Mouse (Mus musculus): ENCODE results near the gene Hoxc9. TPM values are rescaled to one million over a fixed set of nuclear protein-coding genes. Genes with fewer than 3 reads are reported as not detected.

Hoxc9 gene
- polyA plus RNA-seq, 1 experiment from 2014 or later = 0.30 TPM

DNA sequence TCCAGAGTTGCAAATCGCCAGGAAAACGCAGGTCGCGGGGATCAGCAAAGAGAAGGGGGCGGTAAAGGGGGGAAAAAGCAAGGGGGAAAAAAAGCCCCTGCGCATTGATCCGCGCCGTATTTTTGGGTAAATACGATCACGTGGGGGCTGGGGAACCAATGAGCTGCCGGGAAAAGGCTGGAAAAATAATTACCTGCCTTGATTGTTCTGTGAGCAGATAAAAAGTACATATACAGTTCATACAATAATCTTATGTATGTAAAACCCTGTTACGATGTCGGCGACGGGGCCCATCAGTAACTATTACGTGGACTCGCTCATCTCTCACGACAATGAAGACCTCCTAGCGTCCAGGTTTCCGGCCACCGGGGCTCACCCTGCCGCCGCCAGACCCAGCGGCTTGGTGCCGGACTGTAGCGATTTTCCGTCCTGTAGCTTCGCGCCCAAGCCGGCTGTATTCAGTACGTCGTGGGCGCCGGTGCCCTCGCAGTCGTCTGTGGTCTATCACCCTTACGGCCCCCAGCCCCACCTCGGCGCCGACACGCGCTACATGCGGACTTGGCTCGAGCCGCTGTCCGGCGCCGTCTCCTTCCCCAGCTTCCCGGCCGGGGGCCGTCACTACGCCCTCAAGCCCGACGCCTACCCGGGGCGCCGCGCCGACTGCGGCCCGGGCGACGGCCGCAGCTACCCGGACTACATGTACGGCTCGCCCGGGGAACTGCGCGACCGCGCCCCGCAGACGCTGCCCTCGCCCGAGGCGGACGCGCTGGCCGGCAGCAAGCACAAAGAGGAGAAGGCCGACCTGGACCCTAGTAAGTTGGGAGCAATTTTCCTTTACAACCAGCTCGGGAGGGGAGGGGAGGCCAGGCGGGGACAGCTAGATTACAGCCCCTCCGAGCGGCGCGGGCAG, 5.4 kb downstream of the Hoxc9 start:
- H3K4me1 ChIP-seq (replicated peaks) = peaks cover 9% of the 10 kb centered on the region

DNA sequence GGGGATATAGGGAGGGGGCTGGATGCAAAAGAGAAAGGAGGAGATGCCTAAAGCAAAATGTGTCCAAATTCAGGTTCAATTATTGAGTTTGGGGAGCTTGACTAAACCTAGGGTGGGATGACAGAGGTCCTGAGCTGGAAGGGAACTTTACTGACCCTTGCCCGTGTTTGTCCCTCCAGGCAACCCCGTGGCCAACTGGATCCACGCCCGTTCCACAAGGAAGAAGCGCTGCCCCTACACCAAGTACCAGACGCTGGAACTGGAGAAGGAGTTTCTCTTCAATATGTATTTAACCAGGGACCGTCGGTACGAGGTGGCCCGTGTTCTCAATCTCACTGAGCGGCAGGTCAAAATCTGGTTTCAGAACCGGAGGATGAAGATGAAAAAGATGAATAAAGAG, 7.5 kb downstream of the Hoxc9 start:
- H3K27me3 ChIP-seq = peaks cover 97% of the 10 kb centered on the region

More for the DNA sequence above, 5.4 kb downstream of the Hoxc9 start:
- WGBS = under 1% methylated on average over 88 of the region's 88 CpGs
- H3K4me3 ChIP-seq = peak overlapping the region; percentile 15
- H3K27ac ChIP-seq (replicated peaks) = no peak overlapping the region
- H3K36me3 ChIP-seq = no peaks in the 10 kb centered on the region
- no peak overlapping the region for H3K9ac ChIP-seq
- peaks cover 91% of the 10 kb centered on the region for H3K27me3 ChIP-seq
- ATAC-seq (ENCODE audit: low FRiP score, low read depth) = no peak
- H3K4me2 ChIP-seq = peak overlapping the region; percentile 35
- H3K9me3 ChIP-seq = no peaks in the 10 kb centered on the region

DNA sequence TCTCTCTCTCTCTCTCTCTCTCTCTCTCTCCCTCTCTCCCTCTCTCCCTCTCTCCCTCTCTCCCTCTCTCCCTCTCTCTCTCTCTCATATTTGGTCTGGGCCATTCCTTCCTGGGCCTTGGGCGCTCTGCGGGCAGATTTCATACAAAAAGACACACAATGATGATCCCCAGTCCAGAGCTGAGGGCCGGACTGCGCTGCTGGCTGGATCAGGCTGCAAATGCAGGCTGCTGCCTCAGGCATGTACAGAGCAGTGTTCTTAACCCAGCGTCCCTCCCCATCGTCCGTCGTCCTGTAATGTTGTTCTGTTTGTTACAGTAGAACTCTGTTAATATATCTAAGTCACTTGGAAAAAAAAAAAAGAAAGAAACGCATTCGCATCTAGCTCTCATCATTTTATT, 8.3 kb downstream of the Hoxc9 start:
- H3K4me1 ChIP-seq (replicated peaks) = peaks cover 9% of the 10 kb centered on the region
- no peaks in the 10 kb centered on the region for H3K36me3 ChIP-seq
- H3K4me3 ChIP-seq = no peak overlapping the region
- ATAC-seq (ENCODE audit: low FRiP score, low read depth) = no peak
- H3K9me3 ChIP-seq = no peaks in the 10 kb centered on the region
- WGBS = under 1% methylated on average over 10 of the region's 10 CpGs
- no peak overlapping the region for H3K4me2 ChIP-seq
- peaks cover 97% of the 10 kb centered on the region for H3K27me3 ChIP-seq
- H3K9ac ChIP-seq = no peak overlapping the region
- no peak overlapping the region for H3K27ac ChIP-seq (replicated peaks)

More for the DNA sequence above, 7.5 kb downstream of the Hoxc9 start:
- no peak overlapping the region for H3K27ac ChIP-seq (replicated peaks)
- H3K4me2 ChIP-seq = no peak overlapping the region
- H3K9ac ChIP-seq = no peak overlapping the region
- 2% methylated on average over 12 of the region's 12 CpGs for WGBS
- H3K4me3 ChIP-seq = no peak overlapping the region
- H3K36me3 ChIP-seq = no peaks in the 10 kb centered on the region
- H3K4me1 ChIP-seq (replicated peaks) = peaks cover 9% of the 10 kb centered on the region
- H3K9me3 ChIP-seq = no peaks in the 10 kb centered on the region
- no peak for ATAC-seq (ENCODE audit: low FRiP score, low read depth)

DNA sequence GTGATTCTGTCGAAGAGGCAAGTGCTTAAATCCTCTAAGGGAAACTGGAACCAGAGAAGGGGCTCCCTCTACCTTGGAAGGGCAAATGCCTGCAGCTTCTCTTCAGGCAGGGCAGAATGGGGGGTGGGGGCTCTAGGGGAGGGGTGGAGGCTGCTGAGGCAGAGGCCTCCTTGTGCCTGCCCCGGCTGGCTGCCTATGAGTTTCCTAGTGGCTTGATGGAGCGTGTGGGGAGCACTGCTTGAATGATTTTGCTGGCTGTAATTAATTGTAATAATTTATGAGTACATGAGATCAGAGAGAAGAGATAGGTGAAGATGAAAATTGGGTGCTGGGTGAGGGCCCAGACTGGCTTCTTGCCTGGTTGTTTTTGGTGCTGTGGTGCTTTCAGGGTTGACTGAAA, 8.7 kb downstream of the Hoxc9 start:
- no peaks in the 10 kb centered on the region for H3K36me3 ChIP-seq
- no peak overlapping the region for H3K4me3 ChIP-seq
- H3K27ac ChIP-seq (replicated peaks) = no peak overlapping the region
- 8% methylated on average over 3 of the region's 3 CpGs for WGBS
- H3K4me1 ChIP-seq (replicated peaks) = peaks cover 9% of the 10 kb centered on the region
- no peak overlapping the region for H3K4me2 ChIP-seq
- H3K27me3 ChIP-seq = peaks cover 97% of the 10 kb centered on the region
- no peaks in the 10 kb centered on the region for H3K9me3 ChIP-seq
- no peak for ATAC-seq (ENCODE audit: low FRiP score, low read depth)
- no peak overlapping the region for H3K9ac ChIP-seq

DNA sequence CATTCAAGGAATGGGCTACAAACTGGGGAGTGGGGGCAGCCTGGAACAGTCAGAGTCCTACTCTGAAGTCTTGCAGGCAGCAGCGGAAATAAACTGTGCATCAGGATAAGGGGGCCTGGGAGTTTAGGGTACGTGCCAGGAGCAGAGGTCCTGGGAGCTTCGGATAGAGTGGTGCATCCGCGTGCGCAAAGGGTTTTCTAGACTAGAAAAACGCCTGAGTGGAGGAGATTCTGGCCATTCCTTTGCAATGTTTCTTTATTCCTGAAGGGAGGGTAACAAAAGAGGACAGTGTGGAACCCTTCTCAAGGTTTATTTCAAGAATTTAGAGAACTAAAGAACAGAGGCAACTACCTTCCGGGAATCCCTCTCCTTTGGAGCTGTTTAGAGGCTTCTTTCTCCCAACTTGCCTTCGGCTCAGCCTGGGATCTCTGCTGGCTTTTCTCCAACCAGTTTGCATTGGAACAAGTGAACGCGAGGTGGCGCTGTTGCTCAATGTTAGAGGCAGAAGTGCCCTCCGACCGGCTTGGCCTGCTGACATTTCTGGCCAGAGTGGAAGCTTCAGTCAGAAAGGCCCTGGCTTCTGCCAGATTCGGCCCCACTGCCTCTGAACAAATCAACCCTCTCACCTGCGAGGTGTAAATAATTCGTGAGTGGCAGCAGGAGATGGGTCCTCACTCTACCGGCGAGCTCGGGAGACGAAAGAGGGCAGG, 11.0 kb downstream of the Hoxc9 start:
- H3K4me1 ChIP-seq (replicated peaks) = peaks cover 5% of the 10 kb centered on the region

DNA sequence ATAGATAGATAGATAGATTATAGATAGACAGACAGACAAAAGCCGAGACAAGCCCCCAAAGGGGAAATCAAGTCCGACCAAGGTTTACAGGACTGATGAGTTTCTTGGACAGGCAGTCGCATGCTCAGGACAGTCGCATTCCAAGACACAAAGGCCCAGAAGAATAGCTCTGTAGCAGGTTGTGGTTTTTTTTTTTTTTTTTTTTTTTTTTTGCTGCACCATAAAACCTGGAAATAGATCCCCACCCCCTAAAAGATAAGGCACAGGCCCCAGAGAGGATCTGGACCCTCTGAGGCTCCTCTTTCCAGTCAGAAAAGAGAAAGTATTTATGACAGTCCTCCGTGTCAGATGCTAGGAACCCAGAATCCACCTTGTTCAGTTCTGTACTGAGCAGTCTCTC, 11.8 kb downstream of the Hoxc9 start:
- Histone ChIP-seq H3K27me3 (peaks cover 96% of the 10 kb centered on the region), H3K9ac (no peak overlapping the region), H3K4me1 (replicated peaks) (peaks cover 5% of the 10 kb centered on the region), H3K27ac (replicated peaks) (no peak overlapping the region), H3K4me3 (no peak overlapping the region), H3K4me2 (no peak overlapping the region), H3K36me3 (no peaks in the 10 kb centered on the region), H3K9me3 (no peaks in the 10 kb centered on the region)
- no peak for ATAC-seq (ENCODE audit: low FRiP score, low read depth)
- 24% methylated on average over 5 of the region's 5 CpGs for WGBS

More for the DNA sequence above, 11.0 kb downstream of the Hoxc9 start:
- H3K4me2 ChIP-seq = no peak overlapping the region
- H3K27me3 ChIP-seq = peaks cover 96% of the 10 kb centered on the region
- H3K36me3 ChIP-seq = no peaks in the 10 kb centered on the region
- no peak overlapping the region for H3K4me3 ChIP-seq
- H3K9ac ChIP-seq = no peak overlapping the region
- 3% methylated on average over 21 of the region's 21 CpGs for WGBS
- H3K9me3 ChIP-seq = no peaks in the 10 kb centered on the region
- H3K27ac ChIP-seq (replicated peaks) = no peak overlapping the region
- ATAC-seq (ENCODE audit: low FRiP score, low read depth) = no peak

DNA sequence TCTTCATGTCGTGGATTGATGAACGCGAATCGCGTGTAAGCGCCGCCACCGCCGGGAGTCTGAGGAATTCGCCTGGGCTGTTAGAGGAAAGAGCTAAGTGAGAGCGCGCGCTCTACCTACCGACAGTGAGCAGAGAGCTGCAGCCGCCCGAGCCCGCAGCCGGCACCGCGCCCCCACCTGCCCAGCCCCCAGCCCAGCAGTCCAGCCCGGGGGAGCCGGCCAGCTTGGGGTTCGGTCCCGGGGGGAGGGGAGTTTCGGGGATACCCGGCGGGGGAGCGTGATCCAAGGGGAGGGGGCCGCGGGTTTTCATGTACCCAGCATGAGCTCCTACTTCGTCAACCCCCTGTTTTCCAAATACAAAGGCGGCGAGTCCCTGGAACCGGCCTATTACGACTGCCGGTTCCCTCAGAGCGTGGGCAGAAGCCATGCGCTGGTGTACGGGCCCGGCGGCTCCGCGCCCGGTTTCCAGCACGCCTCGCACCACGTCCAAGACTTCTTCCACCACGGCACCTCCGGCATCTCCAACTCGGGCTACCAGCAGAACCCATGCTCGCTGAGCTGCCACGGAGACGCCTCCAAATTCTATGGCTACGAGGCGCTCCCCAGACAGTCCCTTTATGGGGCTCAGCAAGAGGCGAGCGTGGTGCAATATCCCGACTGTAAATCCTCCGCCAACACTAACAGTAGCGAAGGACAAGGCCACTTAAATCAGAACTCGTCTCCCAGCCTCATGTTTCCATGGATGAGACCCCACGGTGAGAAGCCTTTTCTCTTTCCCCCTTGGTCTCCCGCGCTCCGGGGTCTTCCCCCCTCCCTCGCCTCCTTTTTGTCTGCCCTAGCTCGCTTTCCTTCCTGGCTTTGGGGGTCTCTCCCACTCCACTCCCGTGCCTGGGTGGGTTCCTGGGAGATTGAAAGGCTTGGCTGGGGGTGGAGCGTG, 14.5 kb downstream of the Hoxc9 start, which contains the start of gene Hoxc8:
Hoxc8 (plus strand) TSS at position 147 of the 937 bp plus-strand sequence.
- ATAC-seq (ENCODE audit: low FRiP score, low read depth) = no peak
- H3K4me3 ChIP-seq = no peak within 1 kb of the TSS
- no peak within 1 kb of the TSS for H3K27ac ChIP-seq (replicated peaks)
- H3K4me1 ChIP-seq (replicated peaks) = peaks cover 5% of the 10 kb centered on the region
- under 1% methylated on average over 65 of the region's 69 CpGs for WGBS
- H3K9ac ChIP-seq = no peak within 1 kb of the TSS
- no peaks in the 10 kb centered on the region for H3K9me3 ChIP-seq
- H3K36me3 ChIP-seq = no peaks in the 10 kb centered on the region
- peaks cover 95% of the 10 kb centered on the region for H3K27me3 ChIP-seq
- no peak within 1 kb of the TSS; the same call in 1 of the 2 replicates for H3K4me2 ChIP-seq

DNA sequence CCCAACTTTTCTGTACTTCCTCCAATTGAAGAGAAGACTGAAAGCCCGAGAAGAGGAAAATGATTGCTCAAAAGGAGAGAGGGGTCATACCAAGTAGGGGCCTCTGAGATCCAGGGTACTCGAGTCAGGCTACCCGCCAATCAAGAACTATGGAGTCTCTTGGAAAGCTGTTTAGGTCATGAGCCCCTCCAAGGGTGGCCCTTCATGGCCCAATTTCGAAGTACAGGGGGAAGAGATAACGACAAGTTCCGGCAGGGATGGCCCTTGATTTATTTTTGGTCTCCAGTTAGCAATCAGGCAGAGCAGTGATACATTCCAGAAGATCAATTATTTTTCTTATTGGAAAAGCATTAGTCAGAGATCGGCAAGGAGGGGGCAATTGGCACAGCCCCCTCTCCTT, 15.5 kb downstream of the Hoxc9 start:
- H3K4me3 ChIP-seq = no peak overlapping the region

DNA sequence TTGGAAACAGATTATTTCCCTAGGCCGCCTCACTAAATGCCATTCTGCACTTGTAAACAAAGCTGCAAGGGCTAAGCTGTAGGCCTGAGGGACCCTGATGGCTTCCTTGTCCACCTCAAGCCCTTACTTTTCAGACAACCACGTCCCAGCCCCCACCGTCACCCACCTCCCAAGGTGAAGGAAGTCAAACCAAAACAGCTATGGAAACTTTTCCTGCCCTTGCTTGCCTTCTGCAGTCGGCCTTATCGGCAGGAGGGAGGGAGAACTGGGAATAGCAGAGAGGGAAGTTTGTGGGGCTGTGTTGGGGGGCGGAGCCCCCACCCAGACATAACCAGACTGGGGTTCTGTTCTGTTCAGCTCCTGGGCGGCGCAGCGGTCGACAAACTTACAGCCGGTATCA, 16.0 kb downstream of the Hoxc9 start:
- no peaks in the 10 kb centered on the region for H3K36me3 ChIP-seq
- H3K27me3 ChIP-seq = peaks cover 94% of the 10 kb centered on the region
- no peak overlapping the region for H3K4me2 ChIP-seq
- no peak overlapping the region for H3K9ac ChIP-seq
- WGBS = 1% methylated on average over 11 of the region's 11 CpGs
- H3K27ac ChIP-seq (replicated peaks) = no peak overlapping the region
- peaks cover 5% of the 10 kb centered on the region for H3K4me1 ChIP-seq (replicated peaks)
- H3K9me3 ChIP-seq = no peaks in the 10 kb centered on the region
- no peak overlapping the region for H3K4me3 ChIP-seq
- no peak for ATAC-seq (ENCODE audit: low FRiP score, low read depth)

More for the DNA sequence above, 15.5 kb downstream of the Hoxc9 start:
- ATAC-seq (ENCODE audit: low FRiP score, low read depth) = no peak
- peaks cover 94% of the 10 kb centered on the region for H3K27me3 ChIP-seq
- no peaks in the 10 kb centered on the region for H3K9me3 ChIP-seq
- WGBS = 2% methylated on average over 7 of the region's 7 CpGs
- no peak overlapping the region for H3K27ac ChIP-seq (replicated peaks)
- H3K4me1 ChIP-seq (replicated peaks) = peaks cover 5% of the 10 kb centered on the region
- no peaks in the 10 kb centered on the region for H3K36me3 ChIP-seq
- H3K9ac ChIP-seq = no peak overlapping the region
- no peak overlapping the region for H3K4me2 ChIP-seq

DNA sequence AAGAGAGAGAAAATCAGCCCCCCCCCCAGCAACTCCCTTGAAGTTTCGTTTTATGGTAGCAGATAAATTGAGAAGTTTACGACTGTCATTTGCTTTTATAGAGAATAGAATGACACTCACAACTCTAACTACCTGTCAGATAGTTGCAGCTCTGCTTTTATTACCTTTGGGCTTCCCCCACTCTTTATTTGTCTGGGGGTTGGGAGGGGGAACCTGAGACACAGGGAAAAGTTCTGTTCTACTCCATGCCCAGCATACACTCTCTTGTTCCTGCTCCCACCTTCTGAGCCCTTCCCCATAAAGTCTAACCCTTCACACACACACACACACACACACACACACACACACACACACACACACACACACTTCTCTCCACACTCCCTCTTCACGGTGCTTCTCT, 16.6 kb downstream of the Hoxc9 start:
- 1% methylated on average over 3 of the region's 3 CpGs for WGBS
- ATAC-seq (ENCODE audit: low FRiP score, low read depth) = no peak
- no peak overlapping the region for H3K4me2 ChIP-seq
- no peak overlapping the region for H3K9ac ChIP-seq
- no peak overlapping the region for H3K4me3 ChIP-seq
- no peaks in the 10 kb centered on the region for H3K36me3 ChIP-seq
- no peak overlapping the region for H3K27ac ChIP-seq (replicated peaks)
- H3K4me1 ChIP-seq (replicated peaks) = peaks cover 5% of the 10 kb centered on the region
- peaks cover 94% of the 10 kb centered on the region for H3K27me3 ChIP-seq
- H3K9me3 ChIP-seq = no peaks in the 10 kb centered on the region

DNA sequence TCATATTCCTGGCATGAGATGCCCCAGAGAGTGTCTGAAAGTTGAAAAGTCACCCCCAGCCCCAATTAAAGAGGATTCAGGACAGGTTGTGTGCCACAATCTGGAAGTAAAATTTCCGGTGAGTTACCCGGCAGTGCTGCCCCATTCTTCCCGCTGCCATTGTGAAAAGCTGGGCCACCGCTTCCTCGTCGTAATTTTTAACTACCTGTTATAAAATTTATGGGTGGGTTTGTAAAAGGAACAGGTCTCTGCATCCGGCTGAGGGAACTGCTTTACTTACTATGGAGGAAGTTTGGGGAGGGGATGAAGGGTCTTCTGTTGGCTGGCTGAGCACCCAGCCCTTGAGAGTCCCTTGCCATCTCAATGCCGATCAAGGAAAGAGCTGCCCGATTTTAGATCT, 20.3 kb downstream of the Hoxc9 start:
- Histone ChIP-seq H3K36me3 (no peaks in the 10 kb centered on the region), H3K9ac (no peak overlapping the region), H3K27me3 (peaks cover 95% of the 10 kb centered on the region), H3K27ac (replicated peaks) (no peak overlapping the region), H3K4me3 (no peak overlapping the region), H3K4me1 (replicated peaks) (peaks cover 9% of the 10 kb centered on the region), H3K4me2 (no peak overlapping the region), H3K9me3 (no peaks in the 10 kb centered on the region)
- no peak for ATAC-seq (ENCODE audit: low FRiP score, low read depth)
- 3% methylated on average over 9 of the region's 9 CpGs for WGBS
